Mouse (Mus musculus): ENCODE results near the gene Nsun3.
"Not testable (repeated sequence)": the region's sequence is repeated elsewhere in the genome, so short reads cannot be mapped to it uniquely, and the experiment has no call there.

The Nsun3 gene

DNA sequence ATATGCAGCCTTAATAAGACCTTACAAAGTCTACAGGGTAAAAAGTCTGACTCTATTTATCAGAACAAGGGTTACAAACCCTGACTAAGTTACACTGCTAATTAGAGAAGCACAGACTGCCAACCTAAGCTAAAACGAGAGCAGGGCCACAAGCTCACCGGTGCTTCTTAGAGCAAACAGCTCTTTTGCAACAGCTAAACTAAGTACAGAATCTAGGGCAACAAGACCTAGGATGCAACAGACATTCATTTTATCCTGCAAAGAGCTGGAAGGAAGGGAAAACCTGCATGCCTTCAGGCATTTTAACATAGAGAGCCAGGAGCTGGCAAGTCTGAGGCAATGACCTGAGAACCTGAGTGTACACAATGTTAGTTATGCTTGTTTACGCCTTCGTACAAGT lies 33.5 kb downstream of the Nsun3 start:
- DNase-seq (ENCODE audit: low spot score) = no peak

DNA sequence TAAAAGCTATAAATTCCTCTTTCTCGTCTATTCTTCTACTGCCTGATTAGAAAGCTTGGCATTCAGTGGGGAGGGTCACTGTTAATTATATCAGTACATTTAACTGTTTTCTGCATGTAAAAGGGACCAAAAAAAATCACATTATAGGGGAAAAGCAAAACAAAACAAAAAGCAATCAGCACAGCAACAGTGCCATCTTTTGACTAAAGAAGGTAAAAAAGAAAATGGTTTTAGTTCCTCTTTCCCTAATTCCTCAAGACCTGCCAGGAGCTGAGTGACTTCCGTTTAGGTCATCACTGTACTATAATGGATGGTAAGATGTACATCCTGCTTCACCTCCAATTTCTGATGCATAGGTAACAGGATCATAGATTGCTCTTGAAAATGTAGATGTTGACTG lies 40.7 kb downstream of the Nsun3 start:
- no peak for DNase-seq (ENCODE audit: low spot score)

DNA sequence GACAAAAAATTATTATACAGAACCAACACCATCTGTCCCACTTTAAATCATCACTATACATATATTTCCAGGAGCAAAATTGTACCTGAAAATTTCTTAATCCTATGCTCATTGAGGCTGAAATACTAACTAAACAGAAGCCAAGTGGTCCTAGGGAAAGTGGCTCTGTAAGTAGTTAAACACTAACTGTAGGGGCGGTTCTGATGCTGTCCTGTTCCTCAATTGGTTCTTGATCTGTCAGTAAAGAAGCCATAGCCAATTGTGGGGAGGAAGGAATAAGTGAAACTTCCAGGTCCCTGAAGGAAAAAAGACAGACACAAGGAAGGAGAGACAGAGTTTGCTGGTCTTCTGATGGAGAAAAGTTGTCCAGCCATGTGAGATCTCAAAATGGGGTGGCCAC lies 52.3 kb downstream of the Nsun3 start:
- no peak for DNase-seq (ENCODE audit: low spot score)

DNA sequence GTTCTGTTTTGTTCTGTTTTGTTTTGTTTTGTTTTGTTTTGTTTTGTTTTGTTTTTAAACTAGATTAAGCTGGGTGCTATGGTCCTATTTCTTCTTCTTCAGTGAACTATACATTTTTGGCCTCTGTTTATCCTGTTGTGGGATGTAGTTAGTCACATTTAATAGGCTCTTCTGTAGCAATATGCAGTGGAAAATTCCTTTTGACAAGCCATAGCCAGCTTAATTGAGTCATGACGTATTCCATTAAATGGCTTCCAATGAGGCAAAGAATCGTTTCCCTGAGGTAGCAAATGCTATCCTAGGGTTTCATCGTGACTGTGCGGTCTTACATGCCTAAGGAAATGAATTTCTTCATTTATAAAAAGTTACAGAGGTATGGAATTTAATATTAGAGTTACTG lies 56.3 kb downstream of the Nsun3 start:
- no peak for DNase-seq (ENCODE audit: low spot score)

DNA sequence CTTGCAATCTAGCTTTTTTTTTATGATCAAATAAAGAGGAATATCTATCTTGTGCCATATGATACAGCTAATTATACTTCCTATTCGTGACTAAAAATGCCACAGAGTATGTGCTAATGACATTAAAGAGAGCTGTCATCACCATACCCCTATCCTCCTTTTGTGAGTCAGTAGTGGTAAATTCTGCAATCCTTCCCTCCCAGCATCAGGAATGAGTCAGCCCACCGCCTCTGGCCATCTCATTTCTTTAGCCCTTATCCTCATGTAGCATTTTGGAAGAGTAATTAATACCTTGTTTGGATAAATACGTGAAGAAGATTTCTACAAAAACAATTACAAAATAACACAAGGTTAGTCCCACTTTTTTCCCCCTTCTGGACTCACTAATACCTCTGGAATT lies 56.8 kb downstream of the Nsun3 start:
- no peak for DNase-seq (ENCODE audit: low spot score)

DNA sequence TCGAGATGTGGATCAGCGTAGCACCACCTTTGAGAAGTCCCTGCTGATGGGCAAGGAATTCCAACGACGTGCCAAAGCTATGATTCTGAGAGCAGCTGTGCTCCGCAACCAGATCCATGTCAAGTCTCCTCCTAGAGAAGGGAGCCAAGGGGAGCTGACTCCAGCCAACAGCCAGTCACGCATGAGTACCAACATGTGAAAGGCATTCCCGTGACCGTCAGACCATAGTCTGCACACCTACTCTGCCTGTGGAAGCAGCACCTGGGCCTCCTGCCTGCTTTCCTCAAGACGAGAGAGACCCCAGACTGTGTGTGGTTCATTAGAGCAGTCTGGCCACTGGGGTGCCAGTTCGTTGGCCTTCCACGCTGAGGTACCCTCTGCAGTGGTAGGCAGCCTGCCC lies 68.4 kb downstream of the Nsun3 start:
- DNase-seq (ENCODE audit: low spot score) = not testable (repeated sequence)

DNA sequence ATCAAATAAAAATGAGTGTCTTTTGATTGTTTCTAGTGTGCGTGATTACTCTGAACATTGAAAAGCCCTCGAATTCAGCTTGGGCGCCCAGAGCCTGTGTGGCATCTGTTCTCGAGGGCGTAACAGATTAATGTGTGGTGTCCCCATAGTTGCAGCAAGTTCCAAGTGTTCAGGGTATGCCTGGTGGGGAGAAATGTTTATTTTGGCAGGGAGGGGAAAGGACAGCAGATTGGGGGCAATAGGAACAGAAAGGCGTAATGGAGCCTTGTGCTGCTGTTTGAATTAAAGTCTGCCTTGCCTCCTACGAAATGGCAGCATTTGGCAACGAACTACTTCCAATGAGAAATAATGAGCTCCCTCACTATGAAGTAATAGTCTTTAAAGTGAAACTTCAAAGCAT lies 96.2 kb downstream of the Nsun3 start:
- DNase-seq (ENCODE audit: low spot score) = no peak

DNA sequence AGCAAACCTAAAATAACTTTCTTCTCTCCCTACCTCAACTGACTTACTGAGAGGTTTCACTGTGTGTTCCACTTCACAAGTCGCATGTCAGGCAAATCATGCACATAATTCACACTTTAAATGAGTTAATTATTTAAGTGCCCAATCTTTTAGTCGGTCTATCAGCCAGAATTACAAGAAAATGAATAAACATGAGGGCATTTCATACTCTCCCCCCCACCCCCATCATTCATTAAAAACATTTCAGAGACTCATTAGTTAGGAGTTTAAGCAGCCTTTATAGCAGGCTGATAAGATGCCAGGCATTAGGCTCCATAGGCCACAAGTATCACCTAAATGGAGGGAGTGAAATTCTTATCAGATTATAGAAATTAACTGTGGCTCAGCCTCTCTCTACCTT lies 100.5 kb downstream of the Nsun3 start:
- no peak for DNase-seq (ENCODE audit: low spot score)

DNA sequence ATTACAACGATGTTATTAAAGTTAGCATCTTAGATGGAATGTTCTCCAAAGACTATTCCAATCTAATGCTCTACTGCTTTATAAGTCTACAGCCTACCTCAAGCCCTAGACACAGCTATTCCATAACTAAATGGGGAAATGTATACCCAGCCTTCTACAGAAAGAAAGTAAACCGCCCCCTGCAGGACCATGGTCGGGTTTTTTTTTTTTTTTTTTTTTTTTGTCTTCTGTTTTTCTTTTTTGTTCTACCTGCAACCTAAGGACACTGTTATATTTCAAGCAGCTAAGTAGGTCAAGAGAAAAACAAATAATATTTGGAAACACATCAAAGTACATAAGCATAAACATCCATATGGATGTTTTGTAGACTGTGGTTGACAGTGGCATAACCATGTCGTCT lies 101.1 kb downstream of the Nsun3 start:
- DNase-seq (ENCODE audit: low spot score) = no peak

Data from testis, postnatal 10 days (tissue).